Mouse (Mus musculus) liver, adult 2 months (tissue): ENCODE measurements around the gene Shisa2.

Experiments used
- CTCF ChIP-seq: fragments of 200-500 bp; IDR thresholded peaks from 2 replicates; pipeline ENCODE4 v1.5.1; 2011; ENCODE audit warnings: low read depth, low read length, control low read depth
- POLR2A ChIP-seq: fragments of 200-500 bp; IDR thresholded peaks from 2 replicates; pipeline ENCODE4 v1.6.1; 2011; ENCODE audit warnings: low read length, control low read depth; ENCODE audit not compliant: insufficient read depth; ENCODE audit errors: extremely low read depth

- no peak for TF ChIP-seq CTCF
- TF ChIP-seq POLR2A, result no peak
Observed at GRCm38 (mm10) chr14:59594988-59595387, 30.1 kb upstream of the Shisa2 start.
